Mouse (Mus musculus): Measurements from ENCODE around the gene Lhx9.

The Lhx9 gene

GRCm38 (mm10) chr1:138848511-138849109 is at the start of gene Lhx9:
TSS of gene Lhx9 (minus strand) at chr1:138848577.
- DNase-seq (ENCODE audit: low spot score in 2 of 2), result peak; percentile 24 to 35

GRCm38 (mm10) chr1:138896088-138896487 is 47.7 kb upstream of the Lhx9 start:
- no peak for DNase-seq (ENCODE audit: low spot score in 2 of 2)

- DNase-seq (ENCODE audit: low spot score in 2 of 2), result no peak
These were observed 29.3 kb upstream of the Lhx9 start for GRCm38 (mm10) chr1:138877470-138878254.

GRCm38 (mm10) chr1:138876371-138877045 is 28.1 kb upstream of the Lhx9 start:
- DNase-seq (ENCODE audit: low spot score in 2 of 2), result no peak

- peak; percentile 71 to 84 for DNase-seq (ENCODE audit: low spot score in 2 of 2)
These were observed 7.9 kb upstream of the Lhx9 start, which contains the start of gene 2310009B15Rik for GRCm38 (mm10) chr1:138856101-138856950. TSS of gene 2310009B15Rik (minus strand) at chr1:138856852.

- DNase-seq (ENCODE audit: low spot score in 2 of 2), result no peak
These were observed 2.4 kb upstream of the Lhx9 start for GRCm38 (mm10) chr1:138850823-138851222.

GRCm38 (mm10) chr1:138850161-138850539 is 1.8 kb upstream of the Lhx9 start:
- no peak for DNase-seq (ENCODE audit: low spot score in 2 of 2)

GRCm38 (mm10) chr1:138849531-138850160 is 1.3 kb upstream of the Lhx9 start:
- DNase-seq (ENCODE audit: low spot score in 2 of 2), result no peak

- no peak for DNase-seq (ENCODE audit: low spot score in 2 of 2)
These were observed 351 bp downstream of the Lhx9 start for GRCm38 (mm10) chr1:138848026-138848425.

- DNase-seq (ENCODE audit: low spot score in 2 of 2), result no peak
These were observed 1.2 kb downstream of the Lhx9 start for GRCm38 (mm10) chr1:138847146-138847545.

- DNase-seq (ENCODE audit: low spot score in 2 of 2), result no peak
These were observed 1.8 kb downstream of the Lhx9 start for GRCm38 (mm10) chr1:138846581-138846980.

GRCm38 (mm10) chr1:138846131-138846530 is 2.2 kb downstream of the Lhx9 start:
- DNase-seq (ENCODE audit: low spot score in 2 of 2), result no peak

- DNase-seq (ENCODE audit: low spot score in 2 of 2), result no peak
These were observed 2.9 kb downstream of the Lhx9 start for GRCm38 (mm10) chr1:138845481-138845880.

GRCm38 (mm10) chr1:138844166-138844565 is 4.2 kb downstream of the Lhx9 start:
- no peak for DNase-seq (ENCODE audit: low spot score in 2 of 2)

- DNase-seq (ENCODE audit: low spot score in 2 of 2), result no peak
These were observed 4.9 kb downstream of the Lhx9 start for GRCm38 (mm10) chr1:138843361-138844091.

- no peak for DNase-seq (ENCODE audit: low spot score in 2 of 2)
These were observed 5.6 kb downstream of the Lhx9 start for GRCm38 (mm10) chr1:138842756-138843155.

- no peak for DNase-seq (ENCODE audit: low spot score in 2 of 2)
These were observed 6.1 kb downstream of the Lhx9 start for GRCm38 (mm10) chr1:138842315-138842714.

GRCm38 (mm10) chr1:138841306-138842095 is 6.9 kb downstream of the Lhx9 start:
- DNase-seq (ENCODE audit: low spot score in 2 of 2), result peak in 1 of 2 experiments; percentile 64

- no peak for DNase-seq (ENCODE audit: low spot score in 2 of 2)
These were observed 7.7 kb downstream of the Lhx9 start for GRCm38 (mm10) chr1:138840440-138841305.

Data from urinary bladder, adult 18-20 months (tissue).